Mouse (Mus musculus) thymus, postnatal 10 days (tissue): ENCODE measurements at regions not wholly inside any gene's neighbourhood (a gene's known extent, or its start where the extent isn't known, plus 50 kb on each side); places are given as distances from the start of the nearest gene placed in this dataset.
"Not testable (repeated sequence)": the region's sequence is repeated elsewhere in the genome, so short reads cannot be mapped to it uniquely, and the experiment has no call there.

Experiments used
- DNase-seq, 2 experiments: peaks; one replicate each; pipeline ENCODE4 v3.0.0; 2021; ENCODE audit warnings: low spot score in 2 of 2

DNA sequence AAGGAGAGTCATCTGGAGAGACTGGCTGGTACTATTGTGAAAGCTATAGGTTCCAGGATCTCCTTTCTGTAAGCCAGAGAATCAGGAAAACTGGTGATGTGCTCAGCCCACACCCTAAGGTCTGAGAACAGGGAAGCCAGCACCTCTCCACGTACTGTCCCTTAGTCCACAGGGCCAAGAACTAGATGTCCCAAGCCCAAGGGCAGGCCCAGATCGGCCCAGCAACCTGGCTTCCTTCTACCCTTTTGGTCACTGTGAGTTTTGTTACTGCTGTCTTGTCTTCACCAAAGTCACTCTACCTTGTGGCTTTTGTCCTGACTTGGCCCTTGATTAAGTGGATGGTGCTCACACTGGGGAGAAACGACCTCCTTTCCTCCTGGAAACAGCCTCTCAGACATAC, 107.8 kb upstream of the Spata13 start:
- no peak for DNase-seq

- DNase-seq, result no peak
These were observed 107.0 kb upstream of the Spata13 start for GRCm38 (mm10) chr14:60526832-60527231.

DNA sequence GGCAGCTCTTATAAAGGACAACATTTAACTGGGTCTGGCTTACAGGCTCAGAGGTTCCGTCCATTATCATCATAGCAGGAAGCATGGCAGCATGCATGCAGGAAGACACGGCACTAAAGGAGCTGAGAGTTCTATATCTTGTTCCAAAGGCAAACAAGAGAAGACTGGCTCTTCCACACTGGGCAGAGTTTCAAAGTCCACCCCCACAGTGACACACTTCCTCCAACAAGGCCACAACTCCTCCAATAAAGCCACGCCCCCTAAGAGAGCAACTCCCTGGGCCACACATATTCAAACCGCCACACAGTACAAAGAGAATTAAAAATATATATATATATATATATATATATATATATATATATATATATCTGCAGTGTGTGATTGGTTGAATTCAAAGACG, 105.8 kb upstream of the Spata13 start:
- DNase-seq, result no peak

DNA sequence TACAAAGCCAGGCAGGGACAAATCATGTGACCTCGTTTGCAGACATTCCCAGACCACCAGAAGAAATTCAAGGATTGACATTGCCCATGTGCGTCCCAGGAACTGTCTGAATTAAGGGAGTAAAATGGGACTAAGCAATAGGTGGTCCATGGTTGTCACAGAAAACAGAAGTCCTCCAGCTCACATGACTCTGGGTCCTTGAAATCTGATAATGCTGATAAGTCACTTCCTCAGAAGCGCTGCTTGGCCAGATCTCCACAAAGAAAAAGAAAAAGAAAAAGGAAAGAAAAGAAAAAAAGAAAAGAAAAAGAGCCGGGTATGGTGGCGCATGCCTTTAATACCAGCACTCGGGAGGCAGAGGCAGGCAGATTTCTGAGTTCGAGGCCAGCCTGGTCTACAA, 105.3 kb upstream of the Spata13 start:
- DNase-seq, result no peak

- no peak for DNase-seq
These were observed 104.8 kb upstream of the Spata13 start for GRCm38 (mm10) chr14:60529022-60529421.

DNA sequence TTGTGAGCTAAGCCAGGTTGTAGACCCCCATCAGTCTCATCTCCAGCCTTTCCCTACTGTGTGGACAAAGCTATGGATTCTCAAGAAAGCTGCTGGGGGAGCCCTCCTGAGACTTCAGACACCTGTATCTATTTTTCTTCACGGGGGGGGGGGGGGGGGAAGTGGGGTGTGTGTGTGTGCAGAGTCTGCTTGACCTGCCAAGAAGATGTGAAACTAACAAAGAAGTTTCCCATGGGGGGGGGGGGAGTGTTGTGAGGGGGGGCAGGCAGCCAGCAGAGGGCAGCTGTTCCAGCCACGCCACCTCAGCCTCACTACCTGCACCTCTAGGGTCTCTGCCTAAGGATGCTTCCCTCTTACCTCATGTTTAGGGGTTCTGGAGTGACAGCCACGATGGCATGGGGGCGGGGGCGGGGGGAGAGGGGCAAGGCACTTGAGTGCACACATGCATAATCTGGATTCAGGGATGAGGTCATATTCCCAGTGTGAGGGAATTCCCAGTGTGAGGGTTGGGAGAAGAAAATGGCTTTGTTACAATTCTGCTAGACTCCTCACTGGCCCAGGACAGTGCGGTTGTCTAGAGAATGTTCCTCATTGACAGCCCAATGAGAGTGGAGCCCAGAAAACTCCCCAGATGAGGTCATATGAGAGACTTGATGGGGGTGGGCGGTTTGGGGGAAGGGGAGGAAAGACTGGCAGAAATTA, 104.0 kb upstream of the Spata13 start:
- no peak for DNase-seq

GRCm38 (mm10) chr14:60530348-60530711, 103.5 kb upstream of the Spata13 start:
- DNase-seq, result no peak

- no peak for DNase-seq
These were observed 102.8 kb upstream of the Spata13 start for GRCm38 (mm10) chr14:60530973-60531372.

GRCm38 (mm10) chr14:60531766-60532165, 102.0 kb upstream of the Spata13 start:
- DNase-seq, result no peak

- no peak for DNase-seq
These were observed 100.2 kb upstream of the Spata13 start for GRCm38 (mm10) chr14:60533452-60534224.

GRCm38 (mm10) chr14:60539040-60539439, 94.8 kb upstream of the Spata13 start:
- DNase-seq, result no peak

GRCm38 (mm10) chr14:60540111-60540510, 93.7 kb upstream of the Spata13 start:
- no peak for DNase-seq

GRCm38 (mm10) chr14:60541596-60541995, 92.2 kb upstream of the Spata13 start:
- no peak for DNase-seq

- DNase-seq, result no peak
These were observed 89.0 kb upstream of the Spata13 start for GRCm38 (mm10) chr14:60544767-60545166.

DNA sequence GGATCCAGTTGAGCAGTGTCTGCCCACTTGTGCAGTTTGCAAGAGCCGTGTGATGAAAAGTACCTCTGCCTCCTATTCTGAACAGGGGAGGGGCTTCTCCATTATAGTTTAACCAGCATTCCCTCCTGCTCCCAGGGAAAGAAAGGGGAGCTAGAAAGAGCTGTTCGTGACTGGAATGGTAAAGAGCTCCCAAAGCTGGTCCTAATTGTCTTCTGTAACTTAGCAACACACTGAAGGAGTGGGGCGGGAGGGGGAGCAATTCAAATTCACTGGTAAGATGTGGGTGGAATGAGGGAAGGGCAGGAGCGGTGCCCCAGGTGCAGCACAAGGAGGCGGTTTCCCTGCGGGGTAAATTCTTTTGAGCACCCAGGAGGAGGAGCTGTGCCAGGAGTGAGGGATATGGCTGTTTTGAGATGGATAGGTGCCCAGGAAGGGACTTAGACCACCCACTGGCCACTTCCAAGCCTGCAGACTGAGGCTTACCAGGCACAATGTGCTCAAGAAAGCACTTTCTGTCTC, 79.5 kb upstream of the Spata13 start:
- DNase-seq, result no peak

- DNase-seq, result no peak
These were observed 77.3 kb upstream of the Spata13 start for GRCm38 (mm10) chr14:60556541-60556940.

DNA sequence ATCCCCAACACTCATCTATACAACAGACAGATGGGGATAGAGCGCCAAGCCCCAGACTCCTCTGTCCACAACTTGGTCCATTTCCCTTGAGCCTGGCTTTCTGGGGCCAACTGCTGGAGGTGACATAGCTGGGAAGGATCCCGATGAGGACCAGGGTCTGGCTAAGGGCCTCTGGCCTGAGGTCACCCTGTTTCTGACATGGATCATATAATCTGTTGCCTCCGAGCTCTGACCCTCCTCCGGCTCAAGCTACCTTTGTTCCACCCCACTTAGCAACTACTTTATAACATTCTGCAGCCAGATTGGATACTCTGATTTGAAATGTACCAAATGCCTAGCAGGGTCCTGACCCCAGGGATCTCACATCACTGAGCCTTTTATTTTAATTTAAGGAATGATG, 76.8 kb upstream of the Spata13 start:
- no peak for DNase-seq

DNA sequence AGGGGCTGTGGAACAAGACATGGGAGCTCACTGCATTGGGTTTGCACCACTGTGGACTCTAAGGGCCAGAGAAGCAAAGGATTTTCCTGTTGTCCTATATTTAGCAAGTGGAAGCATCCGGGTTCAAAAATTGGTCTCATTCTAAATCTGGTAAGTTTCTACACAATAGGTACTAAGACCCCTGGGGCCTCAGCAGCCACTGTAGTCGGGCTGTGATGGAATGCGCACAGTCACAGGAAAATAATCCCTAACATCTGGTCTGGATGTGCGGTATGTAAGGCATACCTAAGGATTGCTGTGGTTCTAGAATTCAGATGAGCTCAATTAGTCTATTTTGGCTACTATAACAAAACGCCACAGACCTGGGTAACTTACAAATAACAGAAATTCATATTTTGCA, 74.4 kb upstream of the Spata13 start:
- DNase-seq, result no peak

- peak in 1 of 2 experiments; percentile 37 for DNase-seq
These were observed 73.8 kb upstream of the Spata13 start for GRCm38 (mm10) chr14:60559826-60560529.

- DNase-seq, result no peak
These were observed 57.5 kb upstream of the Spata13 start for GRCm38 (mm10) chr14:60576281-60576680.

- not testable (repeated sequence) for DNase-seq
These were observed 53.7 kb upstream of the Spata13 start for GRCm38 (mm10) chr14:60580131-60580530.
